Mouse (Mus musculus): ENCODE measurements around the gene Rsrc1.

The Rsrc1 gene

DNA sequence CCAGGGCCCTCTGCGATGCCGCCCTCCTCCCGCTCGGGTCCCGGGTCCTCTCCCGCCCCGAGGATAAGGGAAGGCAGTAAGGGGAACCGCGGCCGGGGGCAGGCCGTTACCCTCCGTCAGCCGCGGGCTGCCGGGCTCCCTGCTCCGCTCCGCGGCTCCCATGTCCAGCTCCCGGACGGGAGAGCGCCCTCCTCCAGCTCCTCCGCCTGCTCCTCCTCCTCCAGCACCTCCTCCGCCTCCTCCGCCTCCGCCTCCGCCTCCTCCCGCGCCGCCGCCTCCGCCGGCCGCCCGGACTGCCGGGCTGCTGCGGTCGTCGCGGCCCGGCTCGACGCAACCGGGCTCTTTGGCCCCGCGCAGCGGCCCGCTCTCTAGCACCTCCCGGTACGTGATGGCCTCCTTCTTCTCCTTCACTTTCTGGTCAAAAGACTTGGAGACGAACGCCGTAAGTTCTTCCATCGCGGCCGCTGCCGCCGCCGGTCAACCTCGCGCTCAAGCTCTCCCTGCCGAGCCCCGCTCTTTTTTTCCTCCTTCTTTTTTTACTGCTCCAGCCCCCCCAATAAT is at the start of gene Rsrc1:
TSS of gene Rsrc1 (plus strand) at position 290 of the 561 bp plus-strand sequence.
- peak; percentile 80 for DNase-seq

DNA sequence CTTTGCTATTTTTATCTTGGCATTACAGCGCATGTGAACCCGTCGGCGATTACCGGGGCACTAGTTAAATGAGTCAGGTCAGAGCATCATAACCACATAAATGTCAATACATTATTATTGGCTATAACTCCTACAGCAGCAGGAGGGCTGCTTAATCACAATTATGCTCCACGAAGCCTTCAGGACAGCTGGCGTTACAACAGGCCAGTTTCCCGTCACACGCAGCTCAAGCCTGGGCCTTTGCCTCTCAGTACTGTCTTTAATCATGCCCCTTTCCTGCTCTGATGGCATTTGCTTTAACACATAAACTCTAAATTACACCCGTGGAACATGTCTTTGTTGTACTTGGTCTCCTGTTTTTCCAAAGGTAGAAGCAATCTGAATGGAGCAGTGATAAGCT is 41.5 kb upstream of the Rsrc1 start:
- DNase-seq = no peak

DNA sequence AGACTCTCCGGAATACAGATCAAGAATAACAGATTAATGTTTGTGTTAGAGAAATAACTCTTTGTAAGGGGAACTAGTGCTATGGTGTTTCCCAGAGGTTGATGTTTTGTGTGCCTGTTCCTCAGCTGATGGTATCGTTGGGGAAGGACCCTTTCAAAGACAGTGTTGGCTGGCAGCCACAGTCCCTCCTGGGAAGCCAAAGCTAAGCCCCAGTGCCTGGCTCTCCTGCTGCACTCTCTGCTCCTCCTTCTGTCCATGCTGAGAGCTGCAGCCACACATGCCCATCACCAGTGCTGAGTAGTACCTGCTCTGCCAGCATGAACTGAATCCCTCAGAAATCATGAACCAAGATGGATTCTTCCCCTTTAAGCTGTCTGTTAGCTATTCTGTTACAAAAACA is 26.1 kb upstream of the Rsrc1 start:
- no peak for DNase-seq

DNA sequence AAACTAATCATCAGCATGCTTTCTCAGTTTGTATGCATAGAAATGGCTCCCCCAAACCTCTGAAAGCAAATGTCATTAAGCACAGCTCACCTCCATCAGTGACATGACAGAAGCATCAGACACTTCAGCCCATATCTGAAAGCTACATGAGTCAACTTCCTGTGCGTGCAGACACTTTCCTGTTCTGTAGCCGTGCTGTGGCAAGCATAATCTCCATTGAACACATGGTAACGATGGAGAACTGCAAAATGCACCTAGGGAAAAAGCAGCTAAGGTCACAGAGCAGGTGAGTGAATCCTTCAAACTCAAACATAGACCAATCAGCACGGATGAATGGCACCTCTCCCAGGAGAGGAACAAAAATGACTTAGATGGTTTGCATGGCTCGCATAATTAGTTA is 21.2 kb upstream of the Rsrc1 start:
- DNase-seq = no peak

DNA sequence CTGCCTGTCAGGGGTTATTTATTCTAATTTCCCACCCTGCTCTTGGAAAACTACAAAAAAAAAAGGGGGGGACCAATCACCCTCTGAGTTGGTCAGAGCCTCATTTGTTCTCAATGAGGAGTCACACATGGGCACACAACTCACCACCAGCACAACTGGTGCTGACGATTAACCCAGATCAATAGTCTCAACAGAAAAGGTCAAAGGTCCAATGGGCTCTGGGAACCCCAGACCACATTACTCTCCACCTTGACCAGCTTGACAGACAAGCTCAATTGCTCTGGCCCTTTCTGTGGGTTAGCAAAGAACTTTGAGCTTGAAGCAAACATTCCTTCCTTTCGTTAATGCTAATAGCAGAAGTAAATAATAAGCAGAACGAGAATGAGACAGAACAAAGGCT is 16.3 kb upstream of the Rsrc1 start:
- no peak for DNase-seq

DNA sequence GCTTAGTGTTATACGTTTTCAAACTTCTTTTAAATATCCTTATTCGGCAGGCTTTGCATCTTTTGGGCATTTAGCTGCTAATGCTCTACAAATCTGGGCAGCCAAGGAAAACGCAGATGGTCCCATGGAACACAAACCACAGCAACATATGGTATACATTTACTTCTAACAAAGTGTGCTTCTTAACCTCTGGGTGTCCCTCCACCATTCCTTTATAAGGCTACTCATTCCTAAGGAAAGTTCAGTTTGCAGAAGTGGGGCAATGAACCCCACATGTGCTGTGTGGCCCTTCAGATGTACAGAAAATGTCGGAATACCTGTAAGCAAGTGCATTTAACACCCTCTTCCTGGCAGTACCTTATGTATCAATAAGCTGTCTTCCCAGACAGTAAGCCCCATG is 13.7 kb upstream of the Rsrc1 start:
- no peak for DNase-seq

DNA sequence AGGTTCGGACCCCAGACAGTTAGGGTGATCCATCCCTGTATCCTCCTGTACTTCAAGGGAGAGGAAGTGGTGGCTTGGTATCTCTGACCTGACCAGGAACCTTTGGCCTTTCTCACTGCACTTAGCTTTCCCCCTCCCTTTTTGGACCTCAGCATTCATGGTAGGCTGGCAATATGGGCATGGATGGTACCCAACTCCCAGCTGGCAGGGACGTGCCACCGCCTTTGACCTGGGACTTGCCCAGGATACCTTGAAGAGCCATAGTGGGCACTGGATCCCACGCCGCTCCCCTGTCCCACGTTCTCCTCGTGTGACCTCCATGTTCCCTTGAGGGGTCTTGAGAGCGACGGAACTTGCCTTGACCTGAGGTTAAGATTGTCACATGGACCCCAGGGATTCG is 10.9 kb upstream of the Rsrc1 start:
- DNase-seq = no peak

DNA sequence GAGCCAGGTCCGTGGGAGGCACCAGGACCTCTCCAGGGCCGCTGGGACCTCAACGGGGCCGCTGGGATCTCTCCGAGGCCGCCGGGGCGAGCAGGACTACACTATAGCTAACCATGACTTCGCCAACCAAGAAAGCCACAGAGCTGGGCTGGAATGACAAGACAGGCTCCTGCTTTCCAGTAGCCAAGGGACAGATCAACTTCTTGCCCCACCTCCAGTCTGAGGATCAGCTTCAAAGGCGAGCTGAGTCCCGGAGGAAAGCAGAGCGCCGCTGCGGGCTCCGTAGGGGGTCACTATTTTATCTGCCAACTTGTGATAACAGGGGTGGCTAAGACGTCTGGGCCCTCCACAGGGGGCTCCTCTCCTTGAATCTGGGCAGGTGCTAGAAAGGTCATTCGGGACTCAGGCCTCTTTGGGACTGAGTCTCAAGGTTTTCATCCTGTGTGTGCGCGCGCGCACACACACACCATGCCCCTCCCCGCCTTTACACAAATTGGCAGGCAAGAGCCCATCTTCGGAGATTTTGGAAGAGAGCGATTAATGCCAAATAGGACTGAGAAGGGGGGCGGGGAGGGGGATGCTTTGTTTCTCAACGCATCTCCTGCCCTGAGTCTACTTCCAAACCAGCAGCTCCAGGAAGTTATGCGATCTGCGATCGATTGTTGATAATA is 10.4 kb upstream of the Rsrc1 start:
- DNase-seq = no peak

DNA sequence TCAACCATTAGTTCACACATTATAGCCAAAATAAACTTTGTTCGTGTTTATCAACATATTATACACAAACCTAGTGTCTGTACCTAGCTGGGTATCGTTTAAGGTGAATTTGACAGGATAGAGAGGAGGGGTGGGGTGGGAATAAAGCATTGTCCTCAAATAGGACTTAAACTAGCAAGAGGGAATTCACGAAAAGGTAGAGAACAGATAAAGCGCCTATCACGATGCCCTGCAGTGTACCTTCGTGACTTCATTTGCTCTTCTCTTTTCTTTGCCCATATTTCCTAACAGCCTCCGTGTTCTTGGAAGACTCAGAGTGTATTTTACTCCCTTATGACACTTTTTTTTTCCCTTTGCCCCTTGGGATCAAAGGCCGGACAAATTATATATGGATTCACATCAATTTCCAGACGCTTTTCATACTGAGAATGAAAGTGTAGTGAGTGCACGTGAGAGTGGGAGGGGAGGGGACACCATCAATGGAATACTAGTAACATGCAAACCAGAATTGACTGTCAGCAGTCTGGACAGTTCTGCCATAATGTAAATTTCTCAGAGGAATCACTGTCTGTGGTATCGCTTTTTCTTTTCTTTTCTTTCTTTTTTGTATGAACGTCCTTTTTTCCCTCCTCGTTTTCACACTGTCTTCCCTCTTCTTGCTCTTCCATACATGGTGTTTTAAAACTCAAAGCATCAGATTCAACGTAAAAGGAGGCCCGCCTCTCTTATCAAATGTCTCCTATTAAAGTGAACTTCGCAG is 8.8 kb upstream of the Rsrc1 start:
- peak; percentile 3 for DNase-seq

DNA sequence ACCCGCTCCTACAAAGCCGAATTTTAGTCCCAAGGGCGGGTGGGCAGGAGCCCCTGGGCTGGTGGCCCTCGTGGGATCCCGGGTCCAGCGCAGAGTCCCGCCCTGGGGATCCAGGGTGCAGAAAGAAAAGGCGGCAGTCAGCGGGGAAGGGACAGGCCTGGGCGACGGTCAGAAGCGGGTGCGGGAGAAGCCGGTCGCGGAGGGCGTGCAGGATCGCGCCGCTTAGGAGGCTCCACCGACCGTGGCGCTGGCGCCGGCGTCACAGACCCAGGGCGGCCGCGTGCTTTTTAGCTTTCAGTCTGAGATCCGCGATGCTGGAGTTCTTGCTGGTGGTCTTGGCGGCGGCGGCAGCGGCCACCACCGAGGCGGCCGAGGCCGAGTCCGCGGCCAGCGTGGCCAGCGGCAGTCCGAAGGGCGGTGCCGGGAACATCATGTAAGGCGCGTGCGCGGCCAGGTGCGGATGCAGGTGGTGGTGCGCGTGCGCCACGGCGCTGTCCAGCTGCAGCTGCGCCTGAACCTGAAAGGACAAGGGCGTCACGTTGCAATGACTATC is 7.7 kb upstream of the Rsrc1 start:
- peak; percentile 76 for DNase-seq

DNA sequence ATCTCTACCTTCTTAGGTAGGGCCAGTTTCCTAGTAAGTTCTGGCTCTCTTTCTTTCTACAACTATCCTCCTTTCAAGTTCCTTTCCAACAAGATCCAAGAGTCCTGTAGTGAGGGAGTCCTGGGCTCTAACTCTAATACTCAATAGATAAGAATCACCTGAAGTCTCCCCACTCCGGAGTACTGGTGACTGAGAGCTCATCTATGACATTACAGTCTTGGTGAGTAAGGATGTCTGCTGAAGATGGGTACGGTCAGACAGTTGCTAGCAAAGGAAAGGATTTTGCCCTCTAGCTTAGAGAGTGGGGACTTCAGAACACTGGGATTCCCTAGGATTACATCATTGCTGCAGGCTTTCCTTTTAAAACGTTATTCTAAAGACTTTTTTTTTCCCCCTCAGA is 6.7 kb upstream of the Rsrc1 start:
- no peak for DNase-seq

DNA sequence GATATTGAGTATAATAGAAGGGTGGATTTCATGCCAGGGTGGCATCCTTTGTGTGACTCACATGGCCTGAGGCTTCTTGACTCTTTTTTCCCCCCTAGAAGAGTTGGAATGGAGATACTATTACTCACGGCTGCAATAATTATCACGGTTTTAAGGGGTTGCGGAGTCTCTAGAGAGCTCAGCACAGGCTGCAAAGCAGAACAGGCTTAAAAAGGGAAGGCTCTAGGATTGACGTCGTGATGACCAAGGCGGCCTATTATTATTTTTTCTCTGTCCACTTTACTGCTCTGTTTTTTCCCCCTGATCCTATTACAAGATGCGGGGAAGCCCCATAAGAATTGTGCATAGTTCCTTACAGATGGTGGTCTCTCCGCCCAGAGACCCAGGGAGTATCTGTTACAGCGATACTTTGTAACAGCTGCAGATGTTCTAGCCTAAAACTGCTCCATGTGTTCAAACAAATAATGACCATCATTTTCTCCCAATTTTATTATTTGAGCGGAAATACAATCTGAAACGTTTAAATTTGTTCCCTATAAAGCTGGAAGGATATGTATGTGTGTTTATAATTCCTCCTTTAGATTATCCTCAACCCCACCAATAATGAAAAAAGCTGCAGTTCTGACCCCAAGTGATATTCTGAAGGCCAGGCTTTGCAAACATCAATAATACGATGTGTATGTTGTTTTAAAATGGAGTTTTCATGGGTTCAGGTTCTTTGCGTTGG is 4.1 kb upstream of the Rsrc1 start:
- no peak for DNase-seq

DNA sequence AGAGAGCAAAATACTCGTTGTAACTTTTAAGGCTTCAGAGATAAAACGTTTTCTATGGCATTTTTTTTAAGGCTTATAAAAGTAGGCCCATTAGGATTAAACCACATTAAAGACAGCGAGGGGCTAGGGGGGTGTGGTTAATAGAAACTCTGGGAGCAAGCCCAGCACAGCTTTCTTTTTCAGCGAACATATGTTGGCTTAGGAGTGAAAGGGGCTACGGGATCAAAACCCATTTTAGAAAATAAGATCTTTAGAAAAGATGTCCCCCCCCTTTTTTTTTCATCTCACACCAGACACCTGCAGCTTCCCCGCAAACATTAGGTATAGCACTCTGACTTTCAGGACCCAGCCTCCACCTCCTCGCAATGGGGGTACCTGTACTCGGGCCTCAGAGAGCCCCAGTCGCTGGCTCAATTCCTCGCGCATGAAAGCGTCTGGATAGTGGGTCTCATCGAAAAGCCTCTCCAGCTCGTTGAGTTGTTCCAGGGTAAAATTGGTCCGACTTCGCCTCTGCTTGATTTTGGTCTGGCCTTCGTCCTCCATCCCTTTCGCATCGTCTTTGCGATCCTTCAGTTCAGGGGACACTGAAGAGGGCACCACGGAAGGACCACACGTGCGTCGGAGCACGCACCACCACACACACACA is 3.3 kb upstream of the Rsrc1 start:
- peak; percentile 13 for DNase-seq

DNA sequence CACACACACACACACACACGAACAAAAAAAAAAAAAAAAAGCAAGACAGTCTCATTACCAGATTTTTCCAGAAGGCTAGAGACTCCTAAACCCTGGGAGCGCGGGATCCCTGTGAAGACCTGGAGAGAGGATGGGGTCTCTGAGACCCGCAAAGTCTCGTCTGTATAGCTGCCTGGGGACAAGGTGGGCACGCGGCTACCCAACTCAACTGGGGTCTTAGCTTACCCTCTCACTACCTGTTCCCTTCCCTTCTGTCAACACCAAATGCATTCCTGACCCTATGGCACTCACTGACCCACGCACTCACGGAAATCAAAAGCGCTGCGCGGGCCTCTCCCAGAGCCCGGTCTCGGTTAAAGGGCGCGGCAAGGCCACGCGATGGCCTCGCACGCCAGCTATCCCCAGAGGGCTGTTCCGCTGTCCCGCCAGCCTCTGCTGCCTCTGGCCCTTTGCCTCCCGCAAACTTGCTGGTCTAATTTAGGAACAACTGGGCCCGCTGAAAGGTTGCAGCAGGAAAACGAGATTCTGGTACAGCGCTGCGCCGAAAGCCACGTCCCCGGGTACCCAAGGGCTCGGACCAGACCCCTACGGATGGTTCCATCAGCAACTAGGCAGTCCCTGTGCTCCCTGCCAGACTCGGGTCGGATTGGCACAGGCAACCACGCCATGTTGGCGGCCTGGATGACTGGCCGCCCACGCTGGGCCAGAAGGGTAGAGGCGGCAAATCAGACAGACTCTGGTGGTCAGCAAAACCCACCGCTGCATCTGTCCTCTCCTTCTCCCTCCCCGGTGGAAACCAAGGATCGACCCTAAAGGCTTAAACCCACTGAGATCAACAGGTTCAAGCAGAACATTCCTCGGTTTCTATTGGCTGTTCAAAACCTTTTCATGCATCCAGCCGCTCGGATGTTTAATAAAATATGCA is 2.5 kb upstream of the Rsrc1 start:
- peak; percentile 20 for DNase-seq

DNA sequence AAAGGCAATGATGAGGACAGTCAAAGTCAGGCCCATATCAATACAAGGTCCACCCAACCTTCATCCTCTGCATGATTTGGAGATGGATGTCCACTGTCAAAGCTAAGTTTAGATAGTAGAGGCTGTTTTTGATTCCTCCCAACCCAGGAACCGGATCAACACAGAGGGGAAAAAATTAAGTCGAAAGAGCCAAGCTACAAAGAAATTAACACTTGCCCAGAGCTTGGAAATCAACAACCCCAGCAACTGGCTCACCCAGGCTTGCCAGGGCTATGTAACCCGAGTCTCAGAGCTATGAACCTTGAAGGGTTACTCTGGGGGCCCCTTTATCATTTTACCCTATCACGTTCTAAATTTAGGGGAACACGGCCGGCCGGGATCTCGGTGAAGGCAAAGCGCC is 1.7 kb upstream of the Rsrc1 start:
- no peak for DNase-seq

DNA sequence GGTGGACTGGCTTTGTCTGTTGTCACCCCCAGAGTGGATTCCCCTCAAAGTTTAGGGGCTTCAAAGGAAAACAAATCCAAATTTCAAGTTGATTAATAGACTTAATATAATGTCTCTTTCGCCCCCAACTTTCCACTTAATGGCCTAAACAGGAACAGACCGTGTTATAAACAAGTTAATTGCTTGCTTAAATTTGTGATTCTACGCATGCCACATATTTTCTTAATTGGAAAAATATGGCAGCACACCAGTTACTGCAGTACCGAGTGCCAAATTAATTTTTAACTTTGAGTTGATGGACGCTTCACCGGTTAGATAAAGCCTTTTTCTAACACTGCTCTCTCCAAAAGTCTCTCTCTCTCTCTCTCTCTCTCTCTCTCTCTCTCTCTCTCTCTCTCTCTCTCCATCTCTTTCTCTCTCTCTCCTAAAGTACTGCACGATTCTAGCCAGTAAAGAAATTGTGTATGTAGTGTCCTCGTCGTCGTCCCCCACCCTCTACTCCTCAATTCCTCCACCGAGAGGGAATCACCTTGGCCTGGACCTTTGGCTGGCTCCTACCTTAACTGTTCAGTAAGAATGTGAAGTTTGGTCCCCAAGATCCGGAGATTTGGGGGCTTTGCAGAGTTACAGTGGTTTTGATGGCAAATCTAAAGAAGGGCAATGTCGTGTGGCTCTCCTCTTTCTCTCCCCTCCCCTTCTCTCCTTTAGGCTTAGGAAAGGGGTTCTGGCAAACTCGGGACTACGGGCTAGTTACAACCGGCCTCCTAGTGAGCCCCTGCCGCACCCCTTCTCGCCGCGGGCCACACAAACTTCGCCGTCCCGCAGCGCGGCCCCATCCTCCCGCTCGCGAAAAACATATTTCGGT is 847 bp upstream of the Rsrc1 start:
- peak; percentile 23 for DNase-seq

DNA sequence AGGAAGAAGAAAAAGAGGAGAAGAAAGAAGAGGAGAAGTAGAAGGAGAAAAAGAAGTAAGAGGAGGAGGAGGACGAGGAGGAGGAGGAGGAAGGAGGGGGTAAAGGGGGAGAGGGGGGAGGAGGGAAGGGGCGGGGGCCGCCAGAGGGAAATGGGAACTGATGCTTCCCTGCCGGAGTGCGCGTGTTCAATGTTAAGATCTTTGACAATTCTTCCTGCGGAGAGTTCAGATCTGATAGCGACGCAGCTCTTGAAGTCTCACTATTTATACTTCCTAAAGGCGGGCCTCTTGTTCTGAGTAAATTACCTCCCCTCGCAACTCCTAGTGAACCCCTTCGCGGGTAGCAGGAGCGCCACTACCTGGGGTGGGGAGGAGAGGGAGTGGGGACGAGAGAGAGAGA is 516 bp downstream of the Rsrc1 start, which contains the start of gene Shox2:
TSS of gene Shox2 (minus strand) at position 66 of the 400 bp plus-strand sequence.
- DNase-seq = peak; percentile 32

DNA sequence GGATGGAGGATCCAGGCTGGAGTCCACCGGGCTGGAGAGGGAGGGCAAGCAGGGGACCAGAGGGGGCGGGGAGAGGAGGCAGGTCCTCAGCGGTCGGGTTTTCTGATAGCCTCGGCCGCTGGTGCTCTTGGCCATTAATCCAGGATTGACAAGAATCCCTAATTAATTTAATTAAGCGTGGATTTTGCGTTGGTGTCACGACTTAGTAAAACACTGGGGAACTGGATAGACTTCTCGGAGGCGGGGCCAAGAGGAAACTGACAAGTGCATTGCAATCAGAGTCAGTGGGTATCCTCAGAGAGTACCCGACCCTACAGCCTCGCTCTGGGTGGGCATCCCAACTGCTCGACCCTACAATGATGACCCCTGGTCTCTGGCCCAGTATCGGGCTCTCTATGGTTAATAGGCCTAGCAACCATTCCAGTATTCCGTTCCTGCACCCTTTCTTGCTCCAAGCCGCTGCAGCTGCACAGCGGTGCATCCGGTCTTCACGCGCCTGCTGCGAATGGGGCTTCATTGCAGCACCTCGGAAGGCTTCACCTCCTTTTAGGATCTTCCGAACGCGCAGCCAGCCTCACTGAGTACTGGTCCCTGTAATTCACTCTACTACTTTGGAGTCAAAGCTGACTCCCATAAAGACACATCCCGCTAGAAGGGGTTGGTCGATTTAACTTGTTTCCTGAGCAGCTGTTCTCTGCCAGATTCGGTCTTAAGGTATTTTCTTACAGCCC is 1.2 kb downstream of the Rsrc1 start:
- peak; percentile 62 for DNase-seq

DNA sequence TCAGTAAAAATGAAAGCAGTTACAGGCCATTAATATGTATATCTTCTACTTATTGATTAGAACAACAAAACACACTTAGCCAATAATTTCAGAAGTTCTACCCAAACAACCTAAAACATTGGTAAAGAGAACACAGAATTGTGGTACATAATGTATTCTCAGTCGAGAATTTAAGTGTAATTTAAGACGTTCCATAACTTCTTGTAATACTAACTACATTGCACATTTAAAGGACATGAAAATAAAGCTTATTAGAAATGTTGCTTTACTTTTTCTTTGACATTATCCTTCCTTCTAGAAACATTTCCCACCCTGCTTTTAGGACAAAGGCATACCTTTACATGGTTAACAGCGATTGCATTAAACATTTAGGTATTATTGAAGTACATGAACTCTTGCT is 2.3 kb downstream of the Rsrc1 start:
- no peak for DNase-seq

Measured in kidney, adult 18-20 months (tissue).